Mouse (Mus musculus): ENCODE measurements around the gene Fam207a.

The Fam207a gene

GRCm38 (mm10) chr10:77517066-77517620, 1.6 kb upstream of the Fam207a start:
- CTCF ChIA-PET = interaction anchor here (0.5 to 2.5 kb wide), 63 partner anchors 10 to 1635 kb away, joined by 3 to 18 read pairs (median 4); partner anchors contain the start of genes Gm10142 (in 1 of the 4), Gm9508 (in 1 of the 4), Itgb2 (in 1 of the 4) and Pofut2 (in 1 of the 4)

GRCm38 (mm10) chr10:77516379-77516951, 880 bp upstream of the Fam207a start:
- POLR2A ChIA-PET = interaction anchor here in 3 of 4 experiments (0.7 to 1.9 kb wide), 20 partner anchors 12 to 493 kb away, joined by 3 to 10 read pairs (median 4); partner anchors contain the start of genes Pttg1ip (in 2 of the 3), Pfkl (in 1 of the 3), Pofut2 (in 1 of the 3) and Ube2g2 (in 1 of the 3)

More at GRCm38 (mm10) chr10:77517066-77517620, 1.6 kb upstream of the Fam207a start:
- POLR2A ChIA-PET = interaction anchor here in 3 of 4 experiments (0.7 to 1.9 kb wide), 27 partner anchors 11 to 493 kb away, joined by 3 to 10 read pairs (median 4); partner anchors contain the start of genes Pttg1ip (in 2 of the 3), Ube2g2 (in 2 of the 3), Pfkl (in 1 of the 3) and Pofut2 (in 1 of the 3)

GRCm38 (mm10) chr10:77510225-77510982, 5.2 kb downstream of the Fam207a start:
- ChIA-PET CTCF (interaction anchor here (0.5 to 2.9 kb wide), 13 partner anchors 19 to 447 kb away, joined by 3 to 10 read pairs (median 5); no protein-coding TSS in a partner anchor), POLR2A (interaction anchor here in 2 of 4 experiments (0.5 to 1.5 kb wide), 7 partner anchors 13 to 357 kb away, joined by 3 to 4 read pairs (median 3); partner anchors contain the start of genes Pttg1ip (in 1 of the 2) and Ube2g2 (in 1 of the 2))

More at GRCm38 (mm10) chr10:77516379-77516951, 880 bp upstream of the Fam207a start:
- CTCF ChIA-PET = interaction anchor here (0.6 to 2.5 kb wide), 44 partner anchors 9 to 875 kb away, joined by 3 to 18 read pairs (median 4); partner anchors contain the start of genes Gm9508 (in 1 of the 4) and Pofut2 (in 1 of the 4)

GRCm38 (mm10) chr10:77509403-77510187, 6.0 kb downstream of the Fam207a start:
- ChIA-PET CTCF (interaction anchor here (0.5 to 2.9 kb wide), 22 partner anchors 15 to 502 kb away, joined by 3 to 10 read pairs (median 4); partner anchors contain the start of gene Pttg1ip (in 1 of the 4)), POLR2A (interaction anchor here in 2 of 4 experiments (0.5 to 1.5 kb wide), 5 partner anchors 14 to 358 kb away, joined by 3 to 4 read pairs (median 3); partner anchors contain the start of genes Pttg1ip (in 1 of the 2) and Ube2g2 (in 1 of the 2))

GRCm38 (mm10) chr10:77508744-77509143, 6.8 kb downstream of the Fam207a start:
- ChIA-PET CTCF (interaction anchor here (0.7 to 2.9 kb wide), 15 partner anchors 14 to 378 kb away, joined by 3 to 10 read pairs (median 4); partner anchors contain the start of gene Pttg1ip (in 1 of the 4)), POLR2A (interaction anchor here in 1 of 4 experiments (1.3 kb wide), 1 partner anchor 14 kb away, joined by 4 read pairs; no protein-coding TSS in a partner anchor)

GRCm38 (mm10) chr10:77507779-77508178, 7.8 kb downstream of the Fam207a start:
- POLR2A ChIA-PET = no interaction called here
- CTCF ChIA-PET = interaction anchor here in 2 of 4 experiments (0.9 to 2.2 kb wide), 4 partner anchors 9 to 237 kb away, joined by 3 to 5 read pairs (median 3); no protein-coding TSS in a partner anchor

DNA sequence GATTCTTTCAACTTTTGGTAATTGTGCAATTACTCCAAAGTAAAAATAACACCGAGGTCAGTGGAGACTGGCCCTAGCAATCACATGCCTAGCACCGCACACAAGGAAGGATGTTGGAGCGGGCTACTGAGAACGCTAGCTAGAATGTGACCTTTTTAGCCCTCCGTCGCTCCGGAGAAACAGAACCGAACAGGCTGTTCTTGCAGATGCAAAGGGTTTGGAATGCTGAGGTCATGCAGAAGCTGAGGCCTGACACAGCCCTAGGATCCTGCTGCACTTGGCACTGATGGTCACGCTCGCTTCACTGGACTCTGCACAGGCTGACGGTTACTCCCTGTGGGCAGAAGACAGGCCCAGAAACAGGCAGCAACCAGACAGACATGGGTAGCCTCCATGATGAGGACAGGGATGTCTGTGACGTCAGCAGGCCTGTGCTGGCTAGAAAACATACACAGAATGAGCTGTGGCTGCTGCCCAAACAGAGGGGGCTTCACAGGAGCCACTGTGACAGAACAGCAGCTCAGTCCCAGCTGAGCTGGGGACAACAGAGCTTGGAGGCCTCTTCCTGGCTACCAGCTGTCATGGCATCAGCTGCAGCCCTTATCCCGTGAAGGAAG, 8.5 kb downstream of the Fam207a start:
- POLR2A ChIA-PET = interaction anchor here in 2 of 4 experiments (1.1 to 1.2 kb wide), 2 partner anchors 10 to 11 kb away, joined by 3 read pairs; no protein-coding TSS in a partner anchor
- CTCF ChIA-PET = interaction anchor here in 3 of 4 experiments (0.8 to 2.2 kb wide), 6 partner anchors 10 to 236 kb away, joined by 3 to 6 read pairs (median 3); no protein-coding TSS in a partner anchor

- ChIA-PET CTCF (interaction anchor here in 3 of 4 experiments (0.5 to 2.2 kb wide), 6 partner anchors 11 to 931 kb away, joined by 3 to 6 read pairs (median 4); partner anchors contain the start of gene Ftcd (in 1 of the 3)), POLR2A (interaction anchor here in 2 of 4 experiments (1.1 to 1.2 kb wide), 2 partner anchors 9 to 10 kb away, joined by 3 read pairs; no protein-coding TSS in a partner anchor)
Observed at GRCm38 (mm10) chr10:77506526-77506925, 9.1 kb downstream of the Fam207a start.

- POLR2A ChIA-PET = interaction anchor here in 3 of 4 experiments (1.1 to 1.4 kb wide), 3 partner anchors 78 to 506 kb away, joined by 3 to 5 read pairs (median 4); partner anchors contain the start of genes Pfkl (in 1 of the 3), Pofut2 (in 1 of the 3) and Pttg1ip (in 1 of the 3)
- CTCF ChIA-PET = interaction anchor here in 2 of 4 experiments (0.9 to 1.3 kb wide), 3 partner anchors 13 to 151 kb away, joined by 3 to 8 read pairs (median 4); no protein-coding TSS in a partner anchor
Observed at GRCm38 (mm10) chr10:77504143-77504542, 11.4 kb downstream of the Fam207a start.

- ChIA-PET CTCF (interaction anchor here (0.5 to 1.4 kb wide), 10 partner anchors 14 to 372 kb away, joined by 3 to 8 read pairs (median 3); no protein-coding TSS in a partner anchor), POLR2A (interaction anchor here in 3 of 4 experiments (0.6 to 1.4 kb wide), 4 partner anchors 79 to 507 kb away, joined by 3 to 5 read pairs (median 4); partner anchors contain the start of genes Pfkl (in 1 of the 3), Pofut2 (in 1 of the 3) and Pttg1ip (in 1 of the 3))
Observed at GRCm38 (mm10) chr10:77502967-77503922, 12.3 kb downstream of the Fam207a start.

GRCm38 (mm10) chr10:77500636-77501035, 14.9 kb downstream of the Fam207a start:
- POLR2A ChIA-PET = interaction anchor here in 1 of 4 experiments (0.6 kb wide), 1 partner anchor 884 kb away, joined by 4 read pairs; no protein-coding TSS in a partner anchor
- CTCF ChIA-PET = no interaction called here

- CTCF ChIA-PET = interaction anchor here in 1 of 4 experiments (0.7 kb wide), 1 partner anchor 29 kb away, joined by 3 read pairs; no protein-coding TSS in a partner anchor
- POLR2A ChIA-PET = no interaction called here
Observed at GRCm38 (mm10) chr10:77498254-77498653, 17.3 kb downstream of the Fam207a start.

GRCm38 (mm10) chr10:77497185-77497584, 18.4 kb downstream of the Fam207a start:
- POLR2A ChIA-PET = interaction anchor here in 2 of 4 experiments (0.6 to 1.3 kb wide), 3 partner anchors 10 to 110 kb away, joined by 3 to 5 read pairs (median 3); no protein-coding TSS in a partner anchor
- CTCF ChIA-PET = interaction anchor here in 1 of 4 experiments (0.5 kb wide), 1 partner anchor 20 kb away, joined by 3 read pairs; no protein-coding TSS in a partner anchor

GRCm38 (mm10) chr10:77492885-77493284, 22.7 kb downstream of the Fam207a start:
- CTCF ChIA-PET = interaction anchor here in 3 of 4 experiments (0.5 to 1.4 kb wide), 4 partner anchors 16 to 367 kb away, joined by 3 to 5 read pairs (median 4); no protein-coding TSS in a partner anchor
- POLR2A ChIA-PET = no interaction called here

DNA sequence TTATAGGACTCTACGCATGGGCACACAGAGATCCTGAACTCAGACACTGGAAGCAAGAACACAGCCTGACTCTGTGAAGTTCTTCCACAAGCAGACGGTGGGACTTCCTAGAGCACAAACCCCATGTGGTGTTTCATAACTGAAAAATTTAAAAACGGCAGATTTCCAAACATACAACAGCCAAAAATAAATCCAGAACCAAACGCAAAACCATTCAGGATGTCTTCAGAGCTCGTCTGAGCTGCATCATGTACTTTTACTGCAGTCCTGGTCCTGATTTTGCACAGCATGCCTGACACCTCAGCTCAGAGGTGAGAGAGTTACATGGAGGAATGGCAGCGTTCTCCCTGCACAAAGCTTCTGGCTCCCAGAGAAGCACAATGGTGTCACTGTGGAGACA, 24.0 kb downstream of the Fam207a start:
- POLR2A ChIA-PET = no interaction called here

More for the DNA sequence above, 24.0 kb downstream of the Fam207a start:
- CTCF ChIA-PET = interaction anchor here in 1 of 4 experiments (1.0 kb wide), 1 partner anchor 18 kb away, joined by 4 read pairs; no protein-coding TSS in a partner anchor

All from embryonic stem cell, embryonic (primary cell).